Mouse (Mus musculus) MEL (cell line): Measurements from ENCODE around the gene Tbc1d2. TPM values are rescaled to one million over a fixed set of nuclear protein-coding genes. Genes with fewer than 3 reads are reported as not detected.

Source experiments
- DNase-seq: peaks from one replicate; pipeline ENCODE4 v3.0.0; 2011; ENCODE audit warnings: low read depth, low spot score
- H3K27ac ChIP-seq: 2 replicates; pipeline ENCODE4 v1.5.1; 2012; ENCODE audit warnings: low read depth, mild to moderate bottlenecking, control low read depth, low read length, moderate library complexity; ENCODE audit not compliant: control insufficient read depth
- H3K27me3 ChIP-seq, 2 experiments: fragments of 150-350 bp in 1 of 2; sonication (generic) in 1 of 2; 2 replicates each; pipeline ENCODE4 v1.6.1; 2012; ENCODE audit warnings: low read length in 2 of 2, mild to moderate bottlenecking in 2 of 2, improper control_type of control experiment in 1 of 2, moderate library complexity in 1 of 2; ENCODE audit not compliant: insufficient read depth in 2 of 2, control insufficient read depth in 1 of 2
- H3K36me3 ChIP-seq, 2 experiments: 2 replicates each; pipeline ENCODE4 v1.6.1; 2012 to 2014; ENCODE audit warnings: low read length in 2 of 2, improper control_type of control experiment in 1 of 2, inconsistent platforms in 1 of 2, mild to moderate bottlenecking in 1 of 2; ENCODE audit not compliant: insufficient read depth in 2 of 2, control insufficient read depth in 1 of 2
- H3K4me1 ChIP-seq, 2 experiments: fragments of 150-350 bp in 1 of 2; sonication (generic) in 1 of 2; 2 replicates each; pipeline ENCODE4 v1.6.1; 2012; ENCODE audit warnings: low read length in 2 of 2, improper control_type of control experiment in 1 of 2, mild to moderate bottlenecking in 1 of 2; ENCODE audit not compliant: insufficient read depth in 2 of 2, control insufficient read depth in 1 of 2
- H3K4me3 ChIP-seq, 2 experiments: fragments of 150-350 bp in 1 of 2; sonication (generic) in 1 of 2; 2 replicates each; pipeline ENCODE4 v1.5.1; 2012; ENCODE audit warnings: low read depth in 2 of 2, low read length in 2 of 2, mild to moderate bottlenecking in 2 of 2, moderate library complexity in 2 of 2, control low read depth in 1 of 2, improper control_type of control experiment in 1 of 2; ENCODE audit not compliant: control insufficient read depth in 1 of 2, insufficient read depth in 1 of 2
- H3K79me2 ChIP-seq: 2 replicates; pipeline ENCODE4 v1.6.1; 2012; ENCODE audit warnings: mild to moderate bottlenecking, low read length, moderate library complexity; ENCODE audit not compliant: control insufficient read depth, poor library complexity, insufficient read depth
- H3K9ac ChIP-seq: 2 replicates; pipeline ENCODE4 v1.6.1; 2012; ENCODE audit warnings: low read depth, mild to moderate bottlenecking, control low read depth, low read length, moderate library complexity; ENCODE audit not compliant: control insufficient read depth, poor library complexity, severe bottlenecking
- H3K9me3 ChIP-seq: fragments of 150-350 bp; sonication (generic); replicated peaks from 2 replicates; pipeline ENCODE4 v1.6.1; 2012; ENCODE audit warnings: mild to moderate bottlenecking, low read length, improper control_type of control experiment, moderate library complexity; ENCODE audit not compliant: insufficient read depth
- CHD2 ChIP-seq: IDR thresholded peaks from 2 replicates; pipeline ENCODE4 v1.6.1; 2011; ENCODE audit warnings: low read length, improper control_type of control experiment
- ELF1 ChIP-seq: IDR thresholded peaks from 2 replicates; pipeline ENCODE4 v1.6.1; 2014; ENCODE audit warnings: low read depth, mild to moderate bottlenecking, inconsistent platforms, low read length, improper control_type of control experiment, moderate library complexity
- GABPA ChIP-seq: IDR thresholded peaks from 2 replicates; pipeline ENCODE4 v1.6.1; 2012; ENCODE audit warnings: low read depth, mild to moderate bottlenecking, inconsistent platforms, low read length, improper control_type of control experiment, moderate library complexity
- JUND ChIP-seq: IDR thresholded peaks from 2 replicates; pipeline ENCODE4 v1.6.1; 2011; ENCODE audit warnings: low read depth, mild to moderate bottlenecking, improper control_type of control experiment, low read length
- MAFK ChIP-seq: IDR thresholded peaks from 2 replicates; pipeline ENCODE4 v1.6.1; 2011; ENCODE audit warnings: low read depth, mild to moderate bottlenecking, low read length, improper control_type of control experiment, borderline replicate concordance
- MEF2A ChIP-seq: IDR thresholded peaks from 2 replicates; pipeline ENCODE4 v1.6.1; 2014; ENCODE audit warnings: low read depth, mild to moderate bottlenecking, inconsistent platforms, low read length, improper control_type of control experiment; ENCODE audit not compliant: poor library complexity, insufficient replicate concordance, severe bottlenecking; ENCODE audit errors: extremely low read depth
- POLR2AphosphoS5 ChIP-seq: IDR thresholded peaks from 2 replicates; pipeline ENCODE4 v1.6.1; 2012; ENCODE audit warnings: low read depth, borderline replicate concordance, mild to moderate bottlenecking, inconsistent platforms, low read length, moderate library complexity, mixed read lengths
- RAD21 ChIP-seq: IDR thresholded peaks from 2 replicates; pipeline ENCODE4 v1.6.1; 2011; ENCODE audit warnings: mild to moderate bottlenecking, low read depth, low read length, improper control_type of control experiment
- SIN3A ChIP-seq: IDR thresholded peaks from 2 replicates; pipeline ENCODE4 v1.6.1; 2012; ENCODE audit warnings: low read length, improper control_type of control experiment, inconsistent platforms
- SMC3 ChIP-seq: IDR thresholded peaks from 2 replicates; pipeline ENCODE4 v1.6.1; 2011; ENCODE audit warnings: low read depth, low read length, improper control_type of control experiment
- TBP ChIP-seq: IDR thresholded peaks from 2 replicates; pipeline ENCODE4 v1.8.0; 2011; ENCODE audit warnings: low read depth, low read length, improper control_type of control experiment
- TCF12 ChIP-seq: IDR thresholded peaks from 2 replicates; pipeline ENCODE4 v1.6.1; 2014; ENCODE audit warnings: low read depth, mild to moderate bottlenecking, inconsistent platforms, low read length, improper control_type of control experiment, moderate library complexity
- UBTF ChIP-seq: IDR thresholded peaks from 2 replicates; pipeline ENCODE4 v1.6.1; 2012; ENCODE audit warnings: low read depth, mild to moderate bottlenecking, inconsistent platforms, low read length, improper control_type of control experiment, moderate library complexity, borderline replicate concordance; ENCODE audit not compliant: insufficient read depth
- USF2 ChIP-seq, 2 experiments: IDR thresholded peaks; 2 replicates each; pipeline ENCODE4 v1.6.1; 2011 to 2012; ENCODE audit warnings: improper control_type of control experiment in 2 of 2, low read length in 2 of 2, borderline replicate concordance in 1 of 2, inconsistent platforms in 1 of 2, low read depth in 1 of 2, mild to moderate bottlenecking in 1 of 2; ENCODE audit not compliant: insufficient read depth in 1 of 2
- ZKSCAN1 ChIP-seq: IDR thresholded peaks from 2 replicates; pipeline ENCODE4 v1.6.1; 2012; ENCODE audit warnings: low read depth, mild to moderate bottlenecking, inconsistent platforms, low read length, improper control_type of control experiment, moderate library complexity
- ZNF384 ChIP-seq: IDR thresholded peaks from 2 replicates; pipeline ENCODE4 v1.6.1; 2012; ENCODE audit warnings: low read depth, mild to moderate bottlenecking, inconsistent platforms, low read length, improper control_type of control experiment
- polyA plus RNA-seq, 2 experiments: library from polyadenylated mRNA; stranded (reverse) in 1 of 2; unstranded in 1 of 2; fragments of >175 nt in 1 of 2; fragments of >200 nt in 1 of 2; gene quantifications; 2 replicates each; pipeline versions ENCODE4 v1.2.1 to v1.2.4; 2012; ENCODE audit warnings: low replicate concordance in 2 of 2, low read depth in 1 of 2; ENCODE audit not compliant: insufficient read length in 2 of 2, insufficient read depth in 1 of 2, missing spikeins in 1 of 2
- total RNA-seq: library from RNA; depleted of rRNA; stranded (reverse); fragments of 300-350 nt; gene quantifications from 2 replicates; pipeline ENCODE4 v1.2.3, GENCODE M21; 2012

Gene Tbc1d2
- total and polyA plus RNA-seq, 3 experiments, result 0.19 to 0.36 TPM; not detected in 1

DNA sequence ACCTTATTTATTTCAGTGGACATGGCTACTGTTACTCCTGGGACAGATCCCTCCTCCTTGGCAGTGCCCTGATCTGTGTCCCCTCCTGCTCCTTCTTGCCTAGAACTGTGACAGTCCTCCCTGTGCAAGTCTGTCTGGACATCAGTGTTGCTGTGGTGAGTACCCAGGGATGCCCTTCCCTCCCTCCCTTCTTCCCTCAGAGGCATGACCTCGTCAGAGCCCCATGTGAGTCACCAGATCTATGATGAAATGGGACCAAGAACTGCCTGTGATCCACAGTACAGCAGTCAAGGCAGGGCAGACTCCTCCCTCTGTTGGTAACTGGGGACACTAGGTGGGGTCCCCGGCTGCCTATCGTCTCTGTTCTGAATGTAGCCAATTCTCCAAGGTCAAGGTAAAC, 42.4 kb downstream of the Tbc1d2 start:
- no peaks in the 10 kb centered on the region for H3K36me3 ChIP-seq
- DNase-seq, result no peak
- no peaks in the 10 kb centered on the region for H3K27me3 ChIP-seq
- H3K79me2 ChIP-seq, result no peaks in the 10 kb centered on the region
- H3K27ac ChIP-seq, result no peak overlapping the region
- no peak overlapping the region for H3K4me3 ChIP-seq
- H3K4me1 ChIP-seq, result no peaks in the 10 kb centered on the region
- TF ChIP-seq ZNF384, result no peak
- TF ChIP-seq SMC3, result peak; percentile 20; the same call in 1 of the 2 replicates
- TF ChIP-seq POLR2AphosphoS5, result no peak
- TF ChIP-seq UBTF, result no peak
- H3K9ac ChIP-seq, result no peak overlapping the region
- H3K9me3 ChIP-seq, result no peaks in the 10 kb centered on the region

DNA sequence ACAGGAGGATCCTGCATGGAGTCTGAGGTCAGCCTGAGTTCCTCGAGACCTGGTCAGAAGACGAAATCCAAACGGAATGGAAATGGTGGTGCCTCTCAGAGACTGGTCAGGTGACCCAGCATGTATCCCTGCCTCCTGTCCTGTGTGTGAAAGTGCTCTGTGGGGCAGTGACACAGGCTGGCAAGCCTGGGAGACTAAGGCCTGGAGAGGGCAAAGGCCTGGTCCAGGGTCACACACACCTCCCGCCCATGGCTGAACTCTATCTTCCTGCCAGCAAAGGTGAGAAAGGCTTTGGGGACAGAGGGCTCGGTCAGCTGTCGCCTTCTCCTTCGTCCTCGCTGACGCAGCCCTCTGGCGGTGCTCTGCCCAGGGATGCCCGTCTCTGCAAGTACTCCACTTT, 44.6 kb downstream of the Tbc1d2 start:
- no peaks in the 10 kb centered on the region for H3K4me1 ChIP-seq
- TF ChIP-seq ZKSCAN1 (no peak), GABPA (no peak), RAD21 (no peak), USF2 (IDR thresholded peaks at IDR 0.05; ENCODE audit: borderline replicate concordance in 1 of 2, insufficient read depth in 1 of 2, low read depth in 1 of 2, low read length in 2 of 2) (no peak), TCF12 (no peak), ELF1 (no peak), MEF2A (no peak), CHD2 (no peak), TBP (no peak), UBTF (no peak), MAFK (no peak), JUND (no peak), SIN3A (no peak)
- H3K36me3 ChIP-seq, result no peaks in the 10 kb centered on the region
- no peaks in the 10 kb centered on the region; the same call in 1 of the 2 replicates for H3K79me2 ChIP-seq
- no peak overlapping the region for H3K27ac ChIP-seq
- peaks cover 7 to 8% of the 10 kb centered on the region in 2 experiments; a peak in 3 of 4 replicates for H3K27me3 ChIP-seq
- H3K9me3 ChIP-seq, result no peaks in the 10 kb centered on the region
- no peak for DNase-seq
- no peak overlapping the region for H3K9ac ChIP-seq
- H3K4me3 ChIP-seq, result no peak overlapping the region
